Mouse (Mus musculus): ENCODE results near the gene Klrc2. TPM values are rescaled to one million over a fixed set of nuclear protein-coding genes. Genes with fewer than 3 reads are reported as not detected.
"Not testable (repeated sequence)": the region's sequence is repeated elsewhere in the genome, so short reads cannot be mapped to it uniquely, and the experiment has no call there.

Klrc2 gene
- total RNA-seq (2015) (not detected in 2 replicates), total RNA-seq (2017) (not detected in 2 replicates)

GRCm38 (mm10) chr6:129660589-129660988, at the start of gene Klrc2:
Gene Klrc2, minus strand, starts transcription at chr6:129660689.
- 0 out of 2 replicates have a peak, but pooled peaks have one; percentile 29 for ATAC-seq (replicated peaks; ENCODE audit: poor library complexity)

- not testable (repeated sequence) for ATAC-seq (replicated peaks; ENCODE audit: poor library complexity)
These were observed 30.9 kb upstream of the Klrc2 start for GRCm38 (mm10) chr6:129691436-129691835.

- peak; percentile 54 for ATAC-seq (replicated peaks; ENCODE audit: poor library complexity)
These were observed 19.9 kb upstream of the Klrc2 start for GRCm38 (mm10) chr6:129680379-129680778.

GRCm38 (mm10) chr6:129678873-129679272, 18.4 kb upstream of the Klrc2 start, which contains the start of gene Klrc1:
Gene Klrc1, minus strand, starts transcription at chr6:129678973.
- ATAC-seq (replicated peaks; ENCODE audit: poor library complexity) = no peak

- ATAC-seq (replicated peaks; ENCODE audit: poor library complexity) = not testable (repeated sequence)
These were observed 812 bp upstream of the Klrc2 start for GRCm38 (mm10) chr6:129661301-129661700.

GRCm38 (mm10) chr6:129644054-129644453, 16.4 kb downstream of the Klrc2 start:
- ATAC-seq (replicated peaks; ENCODE audit: poor library complexity) = not testable (repeated sequence)

GRCm38 (mm10) chr6:129643237-129643636, 17.3 kb downstream of the Klrc2 start, which contains the start of gene Klrc3:
Gene Klrc3, minus strand, starts transcription at chr6:129643337.
- ATAC-seq (replicated peaks; ENCODE audit: poor library complexity) = not testable (repeated sequence)

GRCm38 (mm10) chr6:129631046-129631445, 29.4 kb downstream of the Klrc2 start:
- 0 out of 2 replicates have a peak, but pooled peaks have one; percentile 42 for ATAC-seq (replicated peaks; ENCODE audit: poor library complexity)

GRCm38 (mm10) chr6:129623735-129624134, 36.8 kb downstream of the Klrc2 start, which contains the start of gene Klrk1:
Gene Klrk1, minus strand, starts transcription at chr6:129623864.
- ATAC-seq (replicated peaks; ENCODE audit: poor library complexity) = peak; percentile 80

- peak; percentile 94 for ATAC-seq (replicated peaks; ENCODE audit: poor library complexity)
These were observed 52.1 kb downstream of the Klrc2 start for GRCm38 (mm10) chr6:129608372-129608771.

Other genes with a start within 250 kb of the Klrc2 start
- gene Clec1a, start 208.7 kb downstream of the Klrc2 start, total RNA-seq (2015) = 0.12 TPM in 1 of 2 replicates, not detected in the other
- 0.12 and 0.78 TPM in 2 replicates for gene Clec1a, start 208.7 kb downstream of the Klrc2 start, total RNA-seq (2017)
- gene Olr1, start 153.5 kb downstream of the Klrc2 start, total RNA-seq (2015) = 31.6 and 33.4 TPM in 2 replicates
- 17.3 and 51.7 TPM in 2 replicates for gene Olr1, start 153.5 kb downstream of the Klrc2 start, total RNA-seq (2017)
- 0.10 TPM in 1 of 2 replicates, not detected in the other for gene Tmem52b, start 148.1 kb downstream of the Klrc2 start, total RNA-seq (2015)
- 0.12 and 1.1 TPM in 2 replicates for gene Tmem52b, start 148.1 kb downstream of the Klrc2 start, total RNA-seq (2017)
- 19.0 and 19.4 TPM in 2 replicates for gene Gabarapl1, start 127.5 kb downstream of the Klrc2 start, total RNA-seq (2015)
- gene Gabarapl1, start 127.5 kb downstream of the Klrc2 start, total RNA-seq (2017) = 45.5 and 62.8 TPM in 2 replicates
- gene Klre1, start 82.8 kb downstream of the Klrc2 start, total RNA-seq (2015) = 0.49 TPM in 1 of 2 replicates, not detected in the other
- gene Klre1, start 82.8 kb downstream of the Klrc2 start, total RNA-seq (2017) = not detected in 2 replicates
- 0.78 TPM in 1 of 2 replicates, not detected in the other for gene Klrd1, start 68.9 kb downstream of the Klrc2 start, total RNA-seq (2015)
- 2.3 and 2.5 TPM in 2 replicates for gene Klrd1, start 68.9 kb downstream of the Klrc2 start, total RNA-seq (2017)
- 5.7 and 8.2 TPM in 2 replicates for gene Klrk1, start 36.8 kb downstream of the Klrc2 start, total RNA-seq (2015)
- 11.8 and 12.2 TPM in 2 replicates for gene Klrk1, start 36.8 kb downstream of the Klrc2 start, total RNA-seq (2017)
- gene Klrc3, start 17.4 kb downstream of the Klrc2 start, total RNA-seq (2015) = not detected in 2 replicates
- not detected in 2 replicates for gene Klrc3, start 17.4 kb downstream of the Klrc2 start, total RNA-seq (2017)
- 0.17 and 0.44 TPM in 2 replicates for gene Klrc1, start 18.3 kb upstream of the Klrc2 start, total RNA-seq (2015)
- 0.87 TPM in 1 of 2 replicates, not detected in the other for gene Klrc1, start 18.3 kb upstream of the Klrc2 start, total RNA-seq (2017)
- not detected in 2 replicates for gene Klri1, start 56.4 kb upstream of the Klrc2 start, total RNA-seq (2015)
- not detected in 2 replicates for gene Klri1, start 56.4 kb upstream of the Klrc2 start, total RNA-seq (2017)
- gene Klri2, start 79.8 kb upstream of the Klrc2 start, total RNA-seq (2015) = 0.15 TPM in 1 of 2 replicates, not detected in the other
- under 0.01 TPM in 1 of 2 replicates, not detected in the other for gene Klri2, start 79.8 kb upstream of the Klrc2 start, total RNA-seq (2017)
- not detected in 2 replicates for gene Gm156, start 123.6 kb upstream of the Klrc2 start, total RNA-seq (2015)
- gene Gm156, start 123.6 kb upstream of the Klrc2 start, total RNA-seq (2017) = not detected in 2 replicates
- not detected in 2 replicates for gene Gm17631, start 202.0 kb upstream of the Klrc2 start, total RNA-seq (2015)
- gene Gm17631, start 202.0 kb upstream of the Klrc2 start, total RNA-seq (2017) = not detected in 2 replicates
- gene Klra17, start 216.0 kb upstream of the Klrc2 start, total RNA-seq (2015) = 0.20 and 0.66 TPM in 2 replicates
- gene Klra17, start 216.0 kb upstream of the Klrc2 start, total RNA-seq (2017) = 0.44 and 0.54 TPM in 2 replicates